Mouse (Mus musculus): ENCODE measurements at regions not wholly inside any gene's neighbourhood (a gene's known extent, or its start where the extent isn't known, plus 50 kb on each side); places are given as distances from the start of the nearest gene placed in this dataset.

DNA sequence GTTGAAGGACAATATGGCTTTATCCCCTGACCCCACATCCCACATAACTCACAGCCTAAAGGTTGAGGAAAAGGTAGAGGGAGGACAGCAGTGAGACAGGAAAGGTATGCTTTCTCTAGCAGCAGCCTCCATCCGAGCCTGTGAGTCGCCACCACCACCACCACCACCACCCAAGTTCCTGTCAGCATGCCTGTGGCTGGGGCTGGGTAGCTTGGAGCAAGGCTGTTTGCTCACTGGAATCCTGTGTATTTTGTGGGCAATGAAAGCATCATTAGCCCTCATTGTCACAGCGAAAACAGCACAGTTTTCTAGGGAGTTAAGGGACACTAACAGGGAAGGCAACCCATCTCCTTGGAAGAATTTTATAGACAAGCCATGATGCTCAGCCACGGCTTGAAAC, 202.7 kb upstream of the Rgma start:
- H3K4me2 ChIP-seq, result no peak overlapping the region
- no peak for ATAC-seq (replicated peaks; ENCODE audit: insufficient number of reproducible peaks, low FRiP score, low TSS enrichment)
- 79% methylated on average over 4 of the region's 4 CpGs for WGBS (ENCODE audit: insufficient replicate concordance)

DNA sequence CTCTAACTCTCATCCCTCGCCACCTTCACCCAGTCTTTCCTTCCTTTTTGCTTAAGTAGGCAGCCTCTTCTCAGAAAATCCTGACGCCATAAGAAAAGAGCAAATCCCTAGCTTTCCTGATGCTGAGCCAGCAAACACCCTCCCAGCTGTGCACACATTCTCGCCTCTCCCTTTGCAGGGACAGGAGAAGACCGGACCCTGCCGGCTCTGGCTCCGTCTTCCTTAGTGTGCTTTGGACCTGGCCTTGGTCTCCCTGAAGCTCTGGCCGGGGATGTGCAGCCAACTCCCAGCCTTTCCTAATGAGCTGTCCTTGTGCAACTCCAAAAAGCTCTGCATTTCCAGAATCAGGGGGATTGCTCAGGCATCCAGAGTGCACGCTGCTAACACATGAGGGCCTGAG, 191.5 kb upstream of the Rgma start:
- Histone ChIP-seq H3K9me3 (replicated peaks; ENCODE audit: control insufficient read depth, low read length) (no peaks in the 10 kb centered on the region), H3K4me1 (ENCODE audit: control insufficient read depth, insufficient read depth, low read length) (no peaks in the 10 kb centered on the region), H3K4me2 (no peak overlapping the region), H3K27me3 (ENCODE audit: control insufficient read depth, insufficient read depth, low read length) (no peaks in the 10 kb centered on the region), H3K27ac (ENCODE audit: low read depth, low read length) (no peak overlapping the region), H3K4me3 (ENCODE audit: low read depth, low read length) (no peak overlapping the region), H3K9ac (ENCODE audit: low read depth, low read length) (no peak overlapping the region), H3K36me3 (ENCODE audit: control insufficient read depth, insufficient read depth, low read length) (no peaks in the 10 kb centered on the region)
- no peak for ATAC-seq (replicated peaks; ENCODE audit: insufficient number of reproducible peaks, low FRiP score, low TSS enrichment)
- WGBS (ENCODE audit: insufficient replicate concordance), result 84% methylated on average over 8 of the region's 8 CpGs

More for the DNA sequence above, 202.7 kb upstream of the Rgma start:
- H3K9ac ChIP-seq (ENCODE audit: low read depth, low read length), result no peak overlapping the region
- H3K9me3 ChIP-seq (replicated peaks; ENCODE audit: control insufficient read depth, low read length), result peaks cover 6% of the 10 kb centered on the region; the same call in 1 of the 2 replicates
- no peak overlapping the region for H3K4me3 ChIP-seq (ENCODE audit: low read depth, low read length)
- no peaks in the 10 kb centered on the region for H3K36me3 ChIP-seq (ENCODE audit: control insufficient read depth, insufficient read depth, low read length)
- H3K4me1 ChIP-seq (ENCODE audit: control insufficient read depth, insufficient read depth, low read length), result no peaks in the 10 kb centered on the region
- no peaks in the 10 kb centered on the region for H3K27me3 ChIP-seq (ENCODE audit: control insufficient read depth, insufficient read depth, low read length)
- H3K27ac ChIP-seq (ENCODE audit: low read depth, low read length), result no peak overlapping the region

DNA sequence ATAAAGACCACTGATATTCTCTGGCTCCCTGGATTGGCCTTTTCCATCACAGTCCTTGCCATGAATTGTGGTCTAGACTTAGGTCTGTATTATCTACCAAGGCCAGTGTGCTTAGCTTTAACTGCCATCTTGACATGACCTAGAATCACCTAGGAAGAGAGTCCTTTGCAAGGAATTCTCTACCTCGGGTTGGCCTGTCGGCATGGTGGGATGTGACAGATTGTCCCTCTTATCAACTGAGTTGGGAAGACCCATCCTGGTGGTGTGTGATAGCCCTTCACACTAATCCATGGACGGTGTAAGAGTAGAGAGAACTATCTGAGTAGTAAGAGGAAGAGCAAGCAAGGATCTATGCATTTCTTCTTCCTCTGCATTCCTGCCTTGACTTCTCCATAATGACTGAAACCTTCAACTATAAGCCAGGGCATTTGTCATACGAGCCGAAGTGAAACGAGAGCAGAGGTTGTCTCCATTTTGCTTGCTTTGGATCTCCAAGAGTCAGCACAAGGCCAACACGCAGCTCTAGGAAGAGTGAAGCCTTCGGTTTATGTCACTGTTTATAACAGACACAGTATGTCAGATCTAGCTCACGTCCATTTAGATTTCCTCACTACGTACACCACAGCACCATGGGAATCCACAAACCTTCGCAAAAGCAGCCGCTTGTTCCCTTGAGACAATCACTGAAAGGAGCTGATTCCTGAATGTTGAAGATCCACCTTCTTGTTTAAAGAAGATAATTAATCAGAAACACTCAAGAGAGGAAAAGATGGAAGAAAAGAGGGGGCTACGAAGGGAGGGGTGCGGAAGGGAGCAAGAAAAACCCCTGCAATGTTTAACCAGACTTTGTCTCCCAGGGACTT, 190.9 kb upstream of the Rgma start:
- no peaks in the 10 kb centered on the region for H3K9me3 ChIP-seq (replicated peaks; ENCODE audit: control insufficient read depth, low read length)
- ATAC-seq (replicated peaks; ENCODE audit: insufficient number of reproducible peaks, low FRiP score, low TSS enrichment), result no peak
- no peaks in the 10 kb centered on the region for H3K4me1 ChIP-seq (ENCODE audit: control insufficient read depth, insufficient read depth, low read length)
- H3K36me3 ChIP-seq (ENCODE audit: control insufficient read depth, insufficient read depth, low read length), result no peaks in the 10 kb centered on the region
- no peak overlapping the region for H3K4me3 ChIP-seq (ENCODE audit: low read depth, low read length)
- no peak overlapping the region for H3K27ac ChIP-seq (ENCODE audit: low read depth, low read length)
- no peak overlapping the region for H3K9ac ChIP-seq (ENCODE audit: low read depth, low read length)
- H3K27me3 ChIP-seq (ENCODE audit: control insufficient read depth, insufficient read depth, low read length), result no peaks in the 10 kb centered on the region
- no peak overlapping the region for H3K4me2 ChIP-seq
- WGBS (ENCODE audit: insufficient replicate concordance), result 87% methylated on average over 14 of the region's 14 CpGs

DNA sequence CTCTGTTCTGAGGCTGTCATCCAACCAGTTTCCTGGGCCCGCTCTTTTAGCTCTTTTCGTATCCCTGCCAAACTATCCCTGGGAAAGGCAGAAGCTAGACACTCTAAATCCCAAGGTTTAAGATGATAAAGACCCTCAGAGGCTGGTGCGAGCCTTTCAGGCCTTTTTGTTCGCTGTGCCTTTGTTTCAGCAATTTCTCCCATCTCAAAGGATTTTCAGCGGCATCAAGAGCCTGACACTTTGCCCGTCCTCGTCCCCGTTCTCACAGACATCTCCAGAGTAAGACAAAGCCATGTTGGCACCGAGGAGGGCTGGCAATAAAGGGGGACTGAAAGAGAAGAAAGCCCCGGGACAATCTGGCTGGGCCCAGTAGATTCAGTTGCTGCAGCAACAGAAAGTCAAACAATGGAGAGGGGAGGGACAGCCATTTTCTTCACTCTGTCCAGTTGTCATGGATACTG, 190.2 kb upstream of the Rgma start:
- no peak overlapping the region for H3K4me2 ChIP-seq
- no peak overlapping the region for H3K27ac ChIP-seq (ENCODE audit: low read depth, low read length)
- H3K4me1 ChIP-seq (ENCODE audit: control insufficient read depth, insufficient read depth, low read length), result no peaks in the 10 kb centered on the region
- H3K9ac ChIP-seq (ENCODE audit: low read depth, low read length), result no peak overlapping the region
- no peaks in the 10 kb centered on the region for H3K27me3 ChIP-seq (ENCODE audit: control insufficient read depth, insufficient read depth, low read length)
- WGBS (ENCODE audit: insufficient replicate concordance), result 86% methylated on average over 10 of the region's 10 CpGs
- ATAC-seq (replicated peaks; ENCODE audit: insufficient number of reproducible peaks, low FRiP score, low TSS enrichment), result no peak
- H3K9me3 ChIP-seq (replicated peaks; ENCODE audit: control insufficient read depth, low read length), result no peaks in the 10 kb centered on the region
- no peaks in the 10 kb centered on the region for H3K36me3 ChIP-seq (ENCODE audit: control insufficient read depth, insufficient read depth, low read length)
- H3K4me3 ChIP-seq (ENCODE audit: low read depth, low read length), result no peak overlapping the region

DNA sequence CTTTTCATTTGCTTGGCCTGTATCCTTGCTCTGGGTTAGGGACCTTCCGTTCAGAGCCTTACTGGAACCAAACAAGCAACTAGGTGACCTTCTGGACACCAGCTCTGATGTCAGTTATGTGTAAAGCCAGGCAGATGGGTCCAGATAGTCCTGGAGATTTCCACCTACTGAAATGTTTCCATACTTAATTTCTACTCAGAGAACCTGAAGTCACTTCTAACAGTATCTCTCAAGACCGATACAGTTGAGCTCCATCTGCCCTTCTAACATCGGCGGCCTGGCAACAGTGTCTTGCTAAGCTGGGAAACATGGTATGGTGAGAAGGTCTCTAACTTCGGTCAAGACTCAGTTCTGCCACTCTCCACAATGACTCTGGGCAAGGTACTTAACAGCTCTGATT, 189.7 kb upstream of the Rgma start:
- H3K27me3 ChIP-seq (ENCODE audit: control insufficient read depth, insufficient read depth, low read length), result no peaks in the 10 kb centered on the region
- WGBS (ENCODE audit: insufficient replicate concordance), result 89% methylated on average over 5 of the region's 5 CpGs
- no peak overlapping the region for H3K4me3 ChIP-seq (ENCODE audit: low read depth, low read length)
- no peak overlapping the region for H3K27ac ChIP-seq (ENCODE audit: low read depth, low read length)
- H3K9me3 ChIP-seq (replicated peaks; ENCODE audit: control insufficient read depth, low read length), result no peaks in the 10 kb centered on the region
- H3K36me3 ChIP-seq (ENCODE audit: control insufficient read depth, insufficient read depth, low read length), result no peaks in the 10 kb centered on the region
- no peak overlapping the region for H3K9ac ChIP-seq (ENCODE audit: low read depth, low read length)
- H3K4me2 ChIP-seq, result no peak overlapping the region
- no peak for ATAC-seq (replicated peaks; ENCODE audit: insufficient number of reproducible peaks, low FRiP score, low TSS enrichment)
- no peaks in the 10 kb centered on the region for H3K4me1 ChIP-seq (ENCODE audit: control insufficient read depth, insufficient read depth, low read length)

DNA sequence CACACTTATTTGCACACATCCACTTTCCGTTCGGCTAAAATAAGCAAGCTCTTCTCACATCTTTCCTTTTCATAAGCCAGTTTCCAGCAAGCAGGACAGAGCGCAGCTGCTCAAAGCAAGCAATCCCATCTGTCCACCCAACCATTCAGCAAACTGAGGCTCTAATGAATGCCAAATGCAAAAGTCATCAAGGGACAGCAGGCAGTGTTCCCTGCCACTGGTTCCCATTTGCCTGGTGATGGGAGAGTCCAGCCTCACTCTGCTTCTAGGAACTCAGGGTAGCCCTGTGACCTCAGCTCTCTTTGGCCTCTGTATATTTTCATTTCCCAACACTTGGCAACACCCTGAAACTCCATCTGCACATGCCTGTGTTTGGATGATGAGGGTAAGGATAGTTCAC, 188.8 kb upstream of the Rgma start:
- Histone ChIP-seq H3K4me1 (ENCODE audit: control insufficient read depth, insufficient read depth, low read length) (no peaks in the 10 kb centered on the region), H3K9me3 (replicated peaks; ENCODE audit: control insufficient read depth, low read length) (no peaks in the 10 kb centered on the region), H3K4me2 (no peak overlapping the region), H3K27me3 (ENCODE audit: control insufficient read depth, insufficient read depth, low read length) (no peaks in the 10 kb centered on the region), H3K9ac (ENCODE audit: low read depth, low read length) (no peak overlapping the region), H3K27ac (ENCODE audit: low read depth, low read length) (no peak overlapping the region), H3K4me3 (ENCODE audit: low read depth, low read length) (no peak overlapping the region), H3K36me3 (ENCODE audit: control insufficient read depth, insufficient read depth, low read length) (no peaks in the 10 kb centered on the region)
- ATAC-seq (replicated peaks; ENCODE audit: insufficient number of reproducible peaks, low FRiP score, low TSS enrichment), result no peak
- 84% methylated on average over 3 of the region's 3 CpGs for WGBS (ENCODE audit: insufficient replicate concordance)

DNA sequence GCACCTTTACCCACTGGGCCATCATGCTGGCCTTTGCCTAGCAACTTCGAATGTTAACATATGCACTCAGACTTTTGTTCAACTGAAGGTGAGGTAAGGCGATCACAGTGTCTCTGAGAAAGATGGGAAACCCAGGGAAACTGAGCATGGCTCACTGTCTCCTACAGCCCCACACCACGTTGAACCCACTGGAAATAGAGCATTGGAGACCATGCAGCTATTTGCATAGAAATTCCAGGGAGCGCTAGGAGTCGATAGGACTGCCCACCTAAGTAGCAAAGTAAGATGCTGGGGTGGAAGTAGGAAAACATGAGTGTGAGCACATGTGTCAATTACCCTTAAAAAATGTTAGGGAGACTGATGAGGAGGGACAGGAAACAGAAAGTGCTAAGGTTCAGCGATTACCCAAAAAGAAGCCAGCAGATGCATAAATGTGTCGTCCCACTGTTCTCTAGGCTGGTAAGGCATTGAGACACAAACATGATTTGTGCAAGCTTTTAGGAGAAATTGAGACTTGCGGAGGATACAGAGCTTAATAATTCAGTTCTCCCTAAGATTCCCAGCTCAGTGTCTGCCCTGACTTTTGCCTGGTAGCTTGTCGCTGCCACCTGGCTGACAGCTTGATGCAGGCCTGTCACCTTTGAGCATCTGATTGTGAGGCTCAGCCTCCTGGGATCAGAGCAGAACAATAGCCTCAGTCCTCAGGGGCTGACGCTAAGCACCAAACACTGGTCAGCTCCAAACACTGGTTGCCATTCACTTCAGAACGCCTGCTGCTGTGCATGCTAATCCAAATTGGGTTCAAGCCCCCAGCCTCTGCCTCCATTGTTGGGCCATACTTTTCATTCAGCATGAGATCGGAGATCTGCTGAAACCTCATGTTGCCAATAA, 183.7 kb upstream of the Rgma start:
- H3K9me3 ChIP-seq (replicated peaks; ENCODE audit: control insufficient read depth, low read length), result peaks cover 7% of the 10 kb centered on the region
- WGBS (ENCODE audit: insufficient replicate concordance), result 51% methylated on average over 12 of the region's 12 CpGs
- no peak overlapping the region for H3K9ac ChIP-seq (ENCODE audit: low read depth, low read length)
- H3K36me3 ChIP-seq (ENCODE audit: control insufficient read depth, insufficient read depth, low read length), result no peaks in the 10 kb centered on the region
- H3K4me2 ChIP-seq, result no peak overlapping the region
- H3K27ac ChIP-seq (ENCODE audit: low read depth, low read length), result no peak overlapping the region
- H3K4me1 ChIP-seq (ENCODE audit: control insufficient read depth, insufficient read depth, low read length), result no peaks in the 10 kb centered on the region
- H3K4me3 ChIP-seq (ENCODE audit: low read depth, low read length), result no peak overlapping the region
- no peak for ATAC-seq (replicated peaks; ENCODE audit: insufficient number of reproducible peaks, low FRiP score, low TSS enrichment)
- H3K27me3 ChIP-seq (ENCODE audit: control insufficient read depth, insufficient read depth, low read length), result no peaks in the 10 kb centered on the region; the same call in 1 of the 2 replicates

DNA sequence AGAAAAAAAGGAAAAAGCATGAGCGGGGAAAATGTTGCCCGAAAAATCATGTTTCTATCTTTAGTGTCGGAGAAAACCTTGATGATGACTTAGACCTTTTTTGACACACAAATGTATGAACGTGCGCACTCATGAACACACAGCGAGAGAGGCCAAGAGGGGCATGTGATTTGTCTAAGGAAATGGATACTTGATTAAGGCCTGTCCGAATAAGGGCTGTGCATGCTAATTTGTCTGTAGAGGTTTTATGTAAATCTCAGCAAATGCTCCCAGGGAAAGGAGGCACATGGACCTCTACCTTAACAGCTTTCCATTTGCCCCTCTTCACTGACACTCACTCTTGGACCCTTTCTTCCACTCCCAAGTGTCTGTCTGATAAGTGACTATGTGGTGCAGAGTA, 182.5 kb upstream of the Rgma start:
- Histone ChIP-seq H3K9me3 (replicated peaks; ENCODE audit: control insufficient read depth, low read length) (peaks cover 7% of the 10 kb centered on the region), H3K4me1 (ENCODE audit: control insufficient read depth, insufficient read depth, low read length) (no peaks in the 10 kb centered on the region), H3K36me3 (ENCODE audit: control insufficient read depth, insufficient read depth, low read length) (no peaks in the 10 kb centered on the region), H3K4me2 (no peak overlapping the region), H3K9ac (ENCODE audit: low read depth, low read length) (no peak overlapping the region), H3K27me3 (ENCODE audit: control insufficient read depth, insufficient read depth, low read length) (no peaks in the 10 kb centered on the region; the same call in 1 of the 2 replicates), H3K4me3 (ENCODE audit: low read depth, low read length) (no peak overlapping the region), H3K27ac (ENCODE audit: low read depth, low read length) (no peak overlapping the region)
- WGBS (ENCODE audit: insufficient replicate concordance), result 82% methylated on average over 7 of the region's 7 CpGs
- no peak for ATAC-seq (replicated peaks; ENCODE audit: insufficient number of reproducible peaks, low FRiP score, low TSS enrichment)
